In the genomic region with DNA sequence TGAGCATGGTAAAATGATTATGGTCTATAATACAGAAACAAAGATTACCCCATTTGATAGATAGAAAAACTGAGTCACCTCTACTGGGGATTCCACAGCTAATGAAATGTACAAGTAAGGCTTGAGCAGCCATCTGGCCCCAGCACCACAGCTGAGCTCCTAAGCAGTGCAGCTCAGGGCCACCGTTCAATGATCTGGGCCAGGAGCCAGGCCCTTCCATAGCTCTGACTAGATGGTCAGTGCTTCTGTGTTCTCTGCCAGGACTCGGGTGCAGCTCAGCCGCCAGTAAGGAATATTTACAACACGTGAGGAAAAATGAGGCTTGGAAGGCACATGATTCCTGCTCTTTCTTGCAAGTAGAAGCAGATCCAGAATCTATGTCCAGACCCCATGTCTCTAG, we compare ENCODE assay signal across 10 mouse cellular contexts. TPM values are rescaled to one million over a fixed set of nuclear protein-coding genes. Genes with fewer than 3 reads are reported as not detected.
DNase-seq lines count a peak whose midpoint lies in the region; ATAC-seq and TF ChIP-seq lines count a peak whose summit lies in the region.
"Had no signal": no experiment of that assay in that cellular context is flagged by ENCODE, and none has a peak within 500 bp of the region (broad histone marks: within the 10 kb centered on the region; RNA-seq: fewer than 3 reads in every experiment).

No protein-coding gene starts in this region.

- H3K4me2 ChIP-seq in hindbrain, postnatal 0 days (ENCODE audit: low read depth, low read length), result no peak overlapping the region
- H3K4me2 ChIP-seq in hindbrain, embryonic 11.5 days (replicated peaks; ENCODE audit: low read depth, low read length), result no peak overlapping the region

- H3K36me3 ChIP-seq in hindbrain, postnatal 0 days (ENCODE audit: insufficient read depth, low read length), result no peaks in the 10 kb centered on the region
- H3K36me3 ChIP-seq in hindbrain, embryonic 11.5 days (ENCODE audit: control insufficient read depth, insufficient read depth, low read length), result no peaks in the 10 kb centered on the region
- H3K36me3 ChIP-seq: G1E had no signal

- intact Hi-C loops in heart, postnatal 10 days (cut with DNase I), result no loop called here

- no peak for TF ChIP-seq CTCF in hindbrain, postnatal 0 days (IDR thresholded peaks at IDR 0.05; ENCODE audit: low read depth)

- no peak overlapping the region for H3K4me3 ChIP-seq in hindbrain, postnatal 0 days (ENCODE audit: low read length)
- H3K4me3 ChIP-seq in hindbrain, embryonic 11.5 days (ENCODE audit: low read depth, low read length), result no peak overlapping the region

- peak; percentile 22 for DNase-seq in hindbrain, postnatal 0 days (ENCODE audit: low spot score)
- no peak for DNase-seq in hindbrain, embryonic 11.5 days (ENCODE audit: low spot score)
- DNase-seq in right cerebral cortex, postnatal 10 days (ENCODE audit: low spot score in 2 of 2), result peak; percentile 29 to 31
- DNase-seq in right cerebral cortex, adult 2 months (ENCODE audit: low spot score in 2 of 2), result no peak
- peak; percentile 5 to 29 for DNase-seq in heart, postnatal 10 days
- no peak for DNase-seq in embryo, embryonic 10 days (ENCODE audit: low spot score)
- no peak for DNase-seq in frontal cortex, postnatal 25 days (ENCODE audit: low spot score in 2 of 2)
- DNase-seq: gastrocnemius, postnatal 14 days; thymus, postnatal 14 days had no signal

- no peaks in the 10 kb centered on the region for H3K9me3 ChIP-seq in hindbrain, postnatal 0 days (ENCODE audit: low read length)
- H3K9me3 ChIP-seq in hindbrain, embryonic 11.5 days (ENCODE audit: control insufficient read depth, low read length), result no peaks in the 10 kb centered on the region

- WGBS in hindbrain, postnatal 0 days, result 44% methylated on average over 4 of the region's 4 CpGs
- 93% methylated on average over 4 of the region's 4 CpGs for WGBS in hindbrain, embryonic 11.5 days

- no peaks in the 10 kb centered on the region for H3K4me1 ChIP-seq in hindbrain, postnatal 0 days (ENCODE audit: insufficient read depth, low read length)
- no peaks in the 10 kb centered on the region for H3K4me1 ChIP-seq in hindbrain, embryonic 11.5 days (replicated peaks; ENCODE audit: control insufficient read depth, insufficient read depth, low read length)

- no peak for ATAC-seq in hindbrain, postnatal 0 days
- no peak for ATAC-seq in hindbrain, embryonic 11.5 days (ENCODE audit: low FRiP score)

- no peak overlapping the region for H3K27ac ChIP-seq in hindbrain, postnatal 0 days
- H3K27ac ChIP-seq in hindbrain, embryonic 11.5 days (ENCODE audit: low read depth, low read length), result no peak overlapping the region

- H3K9ac ChIP-seq in hindbrain, postnatal 0 days (replicated peaks; ENCODE audit: low read length), result no peak overlapping the region
- H3K9ac ChIP-seq in hindbrain, embryonic 11.5 days (ENCODE audit: low read depth, low read length), result no peak overlapping the region

- H3K27me3 ChIP-seq in hindbrain, postnatal 0 days (ENCODE audit: insufficient read depth, low read length), result no peaks in the 10 kb centered on the region
- H3K27me3 ChIP-seq in hindbrain, embryonic 11.5 days (ENCODE audit: control insufficient read depth, insufficient read depth, low read length), result no peaks in the 10 kb centered on the region

RNA-seq across cellular contexts. Expression of a gene that starts 6.9 kb away (rescaled TPM):
- total RNA-seq in hindbrain, postnatal 0 days (2014; rRNA removed), result not detected in 2 replicates
- not detected in 2 replicates for polyA plus RNA-seq in hindbrain, postnatal 0 days (2015; fragmentation: Nextera tagmentation; extraction: Ambion mirVana)
- polyA plus RNA-seq in hindbrain, embryonic 11.5 days (2014; fragmentation: Nextera tagmentation; extraction: Ambion mirVana), result not detected in 2 replicates
- under 1 TPM; 0.72 to 0.86 TPM for total RNA-seq in heart, postnatal 10 days (2021)
- total RNA-seq: G1E; gastrocnemius, postnatal 14 days had no signal
- polyA plus RNA-seq: G1E had no signal

RNA-seq across cellular contexts. Expression of a gene that starts 43.3 kb away (rescaled TPM):
- total RNA-seq in hindbrain, postnatal 0 days (2014; rRNA removed), result not detected in 2 replicates
- not detected in 2 replicates for polyA plus RNA-seq in hindbrain, postnatal 0 days (2015; fragmentation: Nextera tagmentation; extraction: Ambion mirVana)
- not detected in 2 replicates for polyA plus RNA-seq in hindbrain, embryonic 11.5 days (2014; fragmentation: Nextera tagmentation; extraction: Ambion mirVana)
- 1 to 10 TPM in 1 of 2 experiments, under 1 TPM in 1; 0.94 to 1.0 TPM for total RNA-seq in heart, postnatal 10 days (2021)
- total RNA-seq: G1E had no signal
- polyA plus RNA-seq: G1E had no signal

Comparison
In these comparisons a context has a peak if more than half of its experiments do, and no peak if none do; other contexts are left out.
1. DNase-seq: peak in hindbrain, postnatal 0 days (single experiment), right cerebral cortex, postnatal 10 days (2 of 2) and heart, postnatal 10 days (2 of 2); none in hindbrain, embryonic 11.5 days (single experiment), right cerebral cortex, adult 2 months (0 of 2), embryo, embryonic 10 days (single experiment) and frontal cortex, postnatal 25 days (0 of 2).